Mouse (Mus musculus): ENCODE measurements around the gene Osbpl2.

GRCm38 (mm10) chr2:180181542-180181941, 62.4 kb downstream of the Osbpl2 start:
- TF ChIP-seq CTCF (IDR thresholded peaks at IDR 0.05; ENCODE audit: low read depth, low read length) (no peak), TAL1 (conservative IDR thresholded peaks at IDR 0.05; ENCODE audit: low read depth, low read length) (no peak), POLR2AphosphoS5 (IDR thresholded peaks at IDR 0.05; ENCODE audit: insufficient replicate concordance, low read depth, low read length) (no peak), GATA1 (IDR thresholded peaks at IDR 0.05; ENCODE audit: borderline replicate concordance, low read length) (no peak)

Data from G1E (cell line).